Mouse (Mus musculus) stomach, embryonic 14.5 days (tissue): ENCODE measurements around the gene Gm13287. TPM values are rescaled to one million over a fixed set of nuclear protein-coding genes. Genes with fewer than 3 reads are reported as not detected.
"Not testable (repeated sequence)": the region's sequence is repeated elsewhere in the genome, so short reads cannot be mapped to it uniquely, and the experiment has no call there.

Experiments used
- ATAC-seq: fragments of 200-750 bp; cut with Nextera tagmentation; 2 replicates; pipeline ENCODE4 v1.8.0; 2017; ENCODE audit warnings: low read depth, moderate TSS enrichment; ENCODE audit not compliant: insufficient number of reproducible peaks, insufficient read depth, low FRiP score
- H3K27ac ChIP-seq: fragments of 300-500 bp; sonication (generic); 2 replicates; pipeline ENCODE4 v1.5.1; 2014; ENCODE audit warnings: mild to moderate bottlenecking, low read length, moderate library complexity, mixed read lengths
- H3K27me3 ChIP-seq: fragments of 300-500 bp; sonication (generic); 2 replicates; pipeline ENCODE4 v1.6.1; 2014; ENCODE audit warnings: low read length, control low read depth, mixed read lengths; ENCODE audit not compliant: control insufficient read depth, insufficient read depth
- H3K36me3 ChIP-seq: fragments of 300-500 bp; sonication (generic); 2 replicates; pipeline ENCODE4 v1.6.1; 2014; ENCODE audit warnings: mild to moderate bottlenecking, control low read depth, low read length, moderate library complexity, mixed read lengths; ENCODE audit not compliant: control insufficient read depth, insufficient read depth
- H3K4me1 ChIP-seq: fragments of 300-500 bp; sonication (generic); 2 replicates; pipeline ENCODE4 v1.6.1; 2014; ENCODE audit warnings: low read length, control low read depth, mixed read lengths; ENCODE audit not compliant: control insufficient read depth, insufficient read depth
- H3K4me2 ChIP-seq: fragments of 300-500 bp; sonication (generic); replicated peaks from 2 replicates; pipeline ENCODE4 v1.6.1; 2014; ENCODE audit warnings: low read depth, low read length, control low read depth
- H3K4me3 ChIP-seq: fragments of 300-500 bp; sonication (generic); 2 replicates; pipeline ENCODE4 v1.5.1; 2014; ENCODE audit warnings: low read depth, low read length, control low read depth
- H3K9ac ChIP-seq: fragments of 300-500 bp; sonication (generic); replicated peaks from 2 replicates; pipeline ENCODE4 v1.6.1; 2014; ENCODE audit warnings: low read depth, mild to moderate bottlenecking, control low read depth, low read length, moderate library complexity, mixed read lengths
- H3K9me3 ChIP-seq: fragments of 300-500 bp; sonication (generic); 2 replicates; pipeline ENCODE4 v1.6.1; 2016; ENCODE audit warnings: low read depth, low read length, control low read depth; ENCODE audit not compliant: control insufficient read depth
- WGBS: fragments of 180-500 bp; shearing (Covaris S2); extraction: QIAGEN DNeasy Blood & Tissue Kit; methylation state at CpG from one replicate; pipeline ENCODE4 v1.1.7; 2014; 5-methylcytosine and 5-hydroxymethylcytosine counted together
- polyA plus RNA-seq: library from polyadenylated mRNA; unstranded; fragments of >200 nt; fragmentation: Nextera tagmentation; extraction: Ambion mirVana; gene quantifications from 2 replicates; pipeline ENCODE4 v1.2.1, GENCODE M21; 2014

The Gm13287 gene
- polyA plus RNA-seq, 1 experiment from 2014 or later, result not detected

GRCm38 (mm10) chr4:88819659-88820058 lies 16.6 kb downstream of the Gm13287 start, which contains the start of gene Ifna11:
Gene Ifna11 (plus strand): TSS chr4:88819959.
- Histone ChIP-seq H3K27me3 (no peaks in the 10 kb centered on the region; the same call in 1 of the 2 replicates), H3K9me3 (no peaks in the 10 kb centered on the region), H3K27ac (no peak within 1 kb of the TSS), H3K4me2 (no peak within 1 kb of the TSS), H3K36me3 (no peaks in the 10 kb centered on the region), H3K4me3 (no peak within 1 kb of the TSS), H3K9ac (no peak within 1 kb of the TSS), H3K4me1 (no peaks in the 10 kb centered on the region)
- 90% methylated on average over 1 of the region's 1 CpGs for WGBS
- ATAC-seq, result no peak

DNA sequence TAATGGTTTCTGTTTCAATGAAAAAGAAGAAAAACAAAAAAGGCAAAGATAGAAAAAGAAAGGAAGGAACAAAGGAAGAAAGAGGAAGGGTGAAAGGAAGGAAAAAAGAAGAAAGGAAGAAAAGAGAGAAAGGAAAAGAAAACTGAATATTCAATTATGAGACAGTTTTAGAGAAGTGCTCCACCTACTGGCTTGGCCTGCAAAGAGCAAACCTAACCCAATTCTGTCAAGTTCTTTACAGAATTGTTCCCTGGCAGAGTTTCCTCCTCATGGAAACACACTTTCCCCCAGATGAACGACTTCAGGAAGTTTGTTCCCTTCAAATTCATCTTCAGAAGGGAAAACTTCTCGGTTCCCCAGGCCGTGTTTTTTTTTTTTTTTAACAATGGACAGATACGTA lies 19.9 kb downstream of the Gm13287 start:
- WGBS, result 26% methylated on average over 4 of the region's 4 CpGs
- Histone ChIP-seq H3K36me3 (no peaks in the 10 kb centered on the region), H3K4me2 (no peak overlapping the region), H3K27me3 (no peaks in the 10 kb centered on the region; the same call in 1 of the 2 replicates), H3K9ac (no peak overlapping the region), H3K9me3 (no peaks in the 10 kb centered on the region), H3K4me3 (no peak overlapping the region), H3K4me1 (no peaks in the 10 kb centered on the region), H3K27ac (no peak overlapping the region)
- no peak for ATAC-seq

DNA sequence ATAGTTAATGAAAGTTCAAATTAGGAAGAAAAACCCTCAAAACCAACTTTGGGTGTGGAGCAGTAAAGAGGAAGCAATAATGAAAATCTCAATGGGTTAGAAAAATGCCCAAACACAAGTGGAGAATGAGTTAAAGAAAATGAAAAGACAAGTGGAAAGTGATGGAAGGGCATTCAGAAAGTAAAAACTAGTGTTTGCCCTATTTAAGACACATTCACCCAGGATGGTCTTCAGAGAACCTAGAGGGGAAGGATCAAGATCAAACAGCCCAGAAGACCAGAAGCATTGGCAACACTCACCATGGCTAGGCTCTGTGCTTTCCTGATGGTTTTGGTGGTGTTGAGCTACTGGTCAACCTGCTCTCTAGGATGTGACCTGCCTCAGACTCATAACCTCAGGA lies 24.1 kb downstream of the Gm13287 start, which contains the start of gene Ifna6:
Gene Ifna6, plus strand, starts transcription at position 301 of the 400 bp plus-strand sequence.
- ATAC-seq, H3K9ac ChIP-seq, H3K9me3 ChIP-seq, H3K4me2 ChIP-seq, H3K4me1 ChIP-seq, H3K27ac ChIP-seq, H3K27me3 ChIP-seq, H3K4me3 ChIP-seq, H3K36me3 ChIP-seq: not testable (repeated sequence)

- no peak overlapping the region for H3K4me3 ChIP-seq
- 30% methylated on average over 4 of the region's 4 CpGs for WGBS
- no peaks in the 10 kb centered on the region for H3K4me1 ChIP-seq
- H3K4me2 ChIP-seq, result no peak overlapping the region
- no peak overlapping the region for H3K9ac ChIP-seq
- no peak overlapping the region for H3K27ac ChIP-seq
- ATAC-seq, result no peak
- no peaks in the 10 kb centered on the region for H3K9me3 ChIP-seq
- H3K27me3 ChIP-seq, result no peaks in the 10 kb centered on the region
- no peaks in the 10 kb centered on the region for H3K36me3 ChIP-seq
Observed at GRCm38 (mm10) chr4:88830523-88830922, 27.5 kb downstream of the Gm13287 start.

DNA sequence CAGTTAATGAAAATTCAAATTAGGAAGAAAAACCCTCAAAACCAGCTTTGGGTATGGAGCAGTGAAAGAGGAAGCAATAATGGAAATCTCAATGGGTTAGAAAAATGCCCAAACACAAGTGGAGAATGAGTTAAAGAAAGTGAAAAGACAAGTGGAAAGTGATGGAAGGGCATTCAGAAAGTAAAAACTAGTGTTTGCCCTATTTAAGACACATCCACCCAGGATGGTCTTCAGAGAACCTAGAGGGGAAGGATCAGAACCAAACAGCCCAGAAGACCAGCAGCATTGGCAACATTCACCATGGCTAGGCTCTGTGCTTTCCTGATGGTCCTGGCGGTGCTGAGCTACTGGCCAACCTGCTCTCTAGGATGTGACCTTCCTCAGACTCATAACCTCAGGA lies 32.2 kb downstream of the Gm13287 start, which contains the start of gene Ifna5:
Gene Ifna5, plus strand, starts transcription at position 301 of the 400 bp plus-strand sequence.
- not testable (repeated sequence) for H3K9ac ChIP-seq, H3K9me3 ChIP-seq, H3K4me1 ChIP-seq, H3K4me3 ChIP-seq, H3K27me3 ChIP-seq, ATAC-seq, H3K27ac ChIP-seq, H3K36me3 ChIP-seq, H3K4me2 ChIP-seq
- 64% methylated on average over 1 of the region's 1 CpGs for WGBS

DNA sequence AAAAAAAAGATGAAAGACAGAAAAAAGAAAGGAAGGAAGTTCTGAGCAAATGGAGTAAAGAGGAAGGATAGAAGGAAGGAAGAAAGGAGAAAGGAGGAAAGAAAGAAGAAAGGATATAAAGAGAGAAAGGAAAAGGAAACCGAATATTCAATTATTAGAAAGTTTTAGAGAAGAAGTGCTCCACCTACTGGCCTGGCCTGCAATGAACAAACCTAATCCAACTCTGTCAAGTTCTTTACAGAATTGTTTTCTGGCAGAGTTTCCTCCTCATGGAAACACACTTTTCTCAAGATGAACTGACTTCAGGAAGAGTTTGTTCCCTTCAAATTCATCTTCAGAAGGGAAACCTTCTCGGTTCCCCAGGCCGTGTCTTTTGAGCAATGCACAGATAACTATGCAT lies 35.8 kb downstream of the Gm13287 start:
- H3K4me2 ChIP-seq, result no peak overlapping the region
- WGBS, result 49% methylated on average over 3 of the region's 3 CpGs
- ATAC-seq, result no peak

GRCm38 (mm10) chr4:88840058-88840457 lies 37.0 kb downstream of the Gm13287 start:
- Histone ChIP-seq H3K9ac (no peak overlapping the region), H3K27ac (no peak overlapping the region), H3K4me2 (no peak overlapping the region), H3K9me3 (no peaks in the 10 kb centered on the region), H3K36me3 (no peaks in the 10 kb centered on the region), H3K4me3 (no peak overlapping the region), H3K27me3 (no peaks in the 10 kb centered on the region), H3K4me1 (no peaks in the 10 kb centered on the region)
- no peak for ATAC-seq
- 75% methylated on average over 3 of the region's 3 CpGs for WGBS

More for the DNA sequence above, 35.8 kb downstream of the Gm13287 start:
- Histone ChIP-seq H3K27ac (no peak overlapping the region), H3K36me3 (no peaks in the 10 kb centered on the region), H3K27me3 (no peaks in the 10 kb centered on the region), H3K9ac (no peak overlapping the region), H3K4me3 (no peak overlapping the region), H3K9me3 (no peaks in the 10 kb centered on the region), H3K4me1 (no peaks in the 10 kb centered on the region)

DNA sequence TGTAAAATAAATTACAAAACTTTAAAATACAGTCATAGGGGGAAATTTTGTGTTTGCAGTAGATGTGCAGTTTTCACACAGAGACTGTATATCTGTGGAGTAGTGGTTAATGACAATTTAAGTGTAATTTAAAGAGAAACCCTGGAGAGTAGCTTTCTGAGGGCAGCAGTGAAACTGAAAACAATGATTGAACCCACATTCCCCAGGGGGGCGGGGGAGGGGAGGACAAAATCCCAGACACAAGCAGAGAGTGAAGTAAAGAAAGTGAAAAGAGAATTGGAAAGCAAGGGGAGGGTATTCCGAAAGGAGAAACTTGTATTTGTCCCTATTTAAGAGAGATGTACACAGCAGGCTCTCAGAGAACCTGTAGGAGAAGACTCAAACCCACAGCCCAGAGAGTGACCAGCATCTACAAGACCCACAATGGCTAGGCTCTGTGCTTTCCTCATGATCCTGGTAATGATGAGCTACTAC lies 38.4 kb downstream of the Gm13287 start, which contains the start of gene Ifna4:
Gene Ifna4, plus strand, starts transcription at position 424 of the 474 bp plus-strand sequence.
- WGBS, result 63% methylated on average over 2 of the region's 2 CpGs
- H3K9ac ChIP-seq, result no peak within 1 kb of the TSS
- H3K27me3 ChIP-seq, result no peaks in the 10 kb centered on the region
- no peak within 1 kb of the TSS for H3K27ac ChIP-seq
- no peak within 1 kb of the TSS for H3K4me3 ChIP-seq
- H3K9me3 ChIP-seq, result no peaks in the 10 kb centered on the region
- no peak for ATAC-seq
- no peak within 1 kb of the TSS for H3K4me2 ChIP-seq
- no peaks in the 10 kb centered on the region for H3K4me1 ChIP-seq
- H3K36me3 ChIP-seq, result no peaks in the 10 kb centered on the region

- 49% methylated on average over 2 of the region's 2 CpGs for WGBS
- no peak overlapping the region for H3K4me3 ChIP-seq
- H3K27ac ChIP-seq, result no peak overlapping the region
- no peak for ATAC-seq
- no peaks in the 10 kb centered on the region for H3K27me3 ChIP-seq
- H3K4me2 ChIP-seq, result no peak overlapping the region
- no peaks in the 10 kb centered on the region for H3K4me1 ChIP-seq
- H3K36me3 ChIP-seq, result no peaks in the 10 kb centered on the region
- no peak overlapping the region for H3K9ac ChIP-seq
- H3K9me3 ChIP-seq, result no peaks in the 10 kb centered on the region
Observed at GRCm38 (mm10) chr4:88845334-88845733, 42.3 kb downstream of the Gm13287 start.
